Mouse (Mus musculus) forebrain, embryonic 11.5 days (tissue): ENCODE measurements at regions not wholly inside any gene's neighbourhood (a gene's known extent, or its start where the extent isn't known, plus 50 kb on each side); places are given as distances from the start of the nearest gene placed in this dataset.

Experiments
- ATAC-seq: fragments of 200-750 bp; cut with Nextera tagmentation; replicated peaks from 2 replicates; pipeline ENCODE4 v1.8.0; 2017; ENCODE audit warnings: moderate TSS enrichment; ENCODE audit not compliant: low FRiP score
- DNase-seq: peaks from one replicate; pipeline ENCODE4 v3.0.0-alpha.2; 2017; ENCODE audit warnings: low spot score
- H3K27ac ChIP-seq: fragments of 300-500 bp; sonication (generic); 2 replicates; pipeline ENCODE4 v1.5.1; 2014; ENCODE audit warnings: low read depth, low read length
- H3K27me3 ChIP-seq: fragments of 300-500 bp; sonication (generic); 2 replicates; pipeline ENCODE4 v1.6.1; 2014; ENCODE audit warnings: mild to moderate bottlenecking, low read length, mixed read lengths; ENCODE audit not compliant: control insufficient read depth, insufficient read depth
- H3K36me3 ChIP-seq: fragments of 300-500 bp; sonication (generic); 2 replicates; pipeline ENCODE4 v1.6.1; 2014; ENCODE audit warnings: mild to moderate bottlenecking, low read length, moderate library complexity, mixed read lengths; ENCODE audit not compliant: control insufficient read depth, insufficient read depth
- H3K4me1 ChIP-seq: fragments of 300-500 bp; sonication (generic); replicated peaks from 2 replicates; pipeline ENCODE4 v1.6.1; 2014; ENCODE audit warnings: low read length, mixed read lengths; ENCODE audit not compliant: control insufficient read depth, insufficient read depth
- H3K4me2 ChIP-seq: fragments of 300-500 bp; sonication (generic); 2 replicates; pipeline ENCODE4 v1.6.1; 2014; ENCODE audit warnings: low read depth, mild to moderate bottlenecking, low read length, moderate library complexity, mixed read lengths; ENCODE audit not compliant: severe bottlenecking
- H3K4me3 ChIP-seq: fragments of 300-500 bp; sonication (generic); 2 replicates; pipeline ENCODE4 v1.5.1; 2014; ENCODE audit warnings: low read depth, low read length
- H3K9ac ChIP-seq: fragments of 300-500 bp; sonication (generic); 2 replicates; pipeline ENCODE4 v1.6.1; 2014; ENCODE audit warnings: low read length
- H3K9me3 ChIP-seq: fragments of 300-500 bp; sonication (generic); 2 replicates; pipeline ENCODE4 v1.6.1; 2016; ENCODE audit warnings: low read length, mixed read lengths; ENCODE audit not compliant: control insufficient read depth
- WGBS: fragments of 180-500 bp; shearing (Covaris S2); extraction: QIAGEN DNeasy Blood & Tissue Kit; methylation state at CpG from one replicate; pipeline ENCODE4 v1.1.7; 2014; 5-methylcytosine and 5-hydroxymethylcytosine counted together

GRCm38 (mm10) chr4:90964658-90965057 lies 435.9 kb downstream of the Elavl2 start:
- DNase-seq (no peak), ATAC-seq (no peak)
- H3K36me3 ChIP-seq = no peaks in the 10 kb centered on the region
- H3K27me3 ChIP-seq = no peaks in the 10 kb centered on the region
- no peaks in the 10 kb centered on the region for H3K9me3 ChIP-seq
- H3K27ac ChIP-seq = no peak overlapping the region
- no peak overlapping the region for H3K9ac ChIP-seq
- H3K4me2 ChIP-seq = no peak overlapping the region
- H3K4me3 ChIP-seq = no peak overlapping the region
- 78% methylated on average over 6 of the region's 6 CpGs for WGBS
- H3K4me1 ChIP-seq = no peaks in the 10 kb centered on the region

DNA sequence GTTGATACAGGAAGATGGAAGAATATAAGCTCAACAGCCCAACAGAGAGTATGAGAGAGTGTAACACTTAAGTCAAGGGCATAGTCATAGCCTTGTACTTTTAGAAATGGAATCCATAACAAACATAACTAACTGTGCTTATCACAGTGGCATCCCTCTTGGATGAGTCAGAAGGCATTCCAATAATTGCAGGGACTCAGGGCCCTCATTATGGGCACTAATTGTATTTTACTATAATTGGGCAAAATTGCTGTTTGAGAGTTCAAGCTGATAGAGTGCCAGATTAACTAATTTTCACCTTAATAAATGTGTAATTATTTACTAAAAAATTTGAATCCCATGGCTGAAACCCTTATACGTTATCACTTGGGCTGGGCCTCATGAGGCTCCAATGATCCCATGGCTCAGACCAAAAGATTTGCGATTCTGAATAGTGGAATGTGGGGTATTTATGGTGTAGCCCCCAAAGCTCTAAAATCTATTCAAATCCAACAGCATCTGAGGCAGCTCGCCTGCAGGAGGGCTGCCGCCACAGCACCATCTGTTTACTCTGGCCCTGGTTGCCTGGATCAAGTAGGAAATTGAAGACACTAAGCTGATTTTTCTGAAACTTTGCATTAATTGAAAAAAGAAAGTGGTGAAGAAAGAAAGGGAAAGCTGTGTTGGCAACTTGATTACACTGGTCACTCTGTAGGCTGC lies 456.7 kb downstream of the Elavl2 start:
- DNase-seq (no peak), ATAC-seq (peak; percentile 36; the same call in 1 of the 2 replicates)
- no peaks in the 10 kb centered on the region for H3K4me1 ChIP-seq
- H3K9ac ChIP-seq = no peak overlapping the region
- no peak overlapping the region for H3K4me2 ChIP-seq
- no peak overlapping the region for H3K4me3 ChIP-seq
- no peaks in the 10 kb centered on the region for H3K36me3 ChIP-seq
- H3K9me3 ChIP-seq = no peaks in the 10 kb centered on the region
- 51% methylated on average over 4 of the region's 4 CpGs for WGBS
- H3K27me3 ChIP-seq = no peaks in the 10 kb centered on the region
- H3K27ac ChIP-seq = no peak overlapping the region

- H3K9ac ChIP-seq = no peak overlapping the region
- H3K4me2 ChIP-seq = no peak overlapping the region
- H3K4me1 ChIP-seq = no peaks in the 10 kb centered on the region
- no peaks in the 10 kb centered on the region for H3K9me3 ChIP-seq
- no peak overlapping the region for H3K27ac ChIP-seq
- H3K36me3 ChIP-seq = no peaks in the 10 kb centered on the region
- H3K4me3 ChIP-seq = no peak overlapping the region
- ATAC-seq = no peak
- no peak for DNase-seq
- 92% methylated on average over 6 of the region's 6 CpGs for WGBS
- H3K27me3 ChIP-seq = no peaks in the 10 kb centered on the region
These were observed 483.1 kb downstream of the Elavl2 start for GRCm38 (mm10) chr4:90917312-90918107.

- Histone ChIP-seq H3K4me1 (no peaks in the 10 kb centered on the region), H3K27ac (no peak overlapping the region), H3K9me3 (no peaks in the 10 kb centered on the region), H3K4me3 (no peak overlapping the region), H3K9ac (no peak overlapping the region), H3K36me3 (no peaks in the 10 kb centered on the region), H3K4me2 (no peak overlapping the region), H3K27me3 (no peaks in the 10 kb centered on the region)
- ATAC-seq (no peak), DNase-seq (no peak)
- WGBS = 92% methylated on average over 1 of the region's 1 CpGs
These were observed 494.3 kb downstream of the Elavl2 start for GRCm38 (mm10) chr4:90906311-90906710.

- Histone ChIP-seq H3K4me3 (no peak overlapping the region), H3K36me3 (no peaks in the 10 kb centered on the region), H3K9me3 (no peaks in the 10 kb centered on the region), H3K27ac (no peak overlapping the region), H3K9ac (no peak overlapping the region), H3K27me3 (no peaks in the 10 kb centered on the region), H3K4me2 (no peak overlapping the region), H3K4me1 (no peaks in the 10 kb centered on the region)
- WGBS = 52% methylated on average over 7 of the region's 7 CpGs
- ATAC-seq (no peak), DNase-seq (no peak)
These were observed 532.4 kb downstream of the Elavl2 start for GRCm38 (mm10) chr4:90868209-90868608.

GRCm38 (mm10) chr4:90860854-90861253 lies 539.7 kb downstream of the Elavl2 start:
- ATAC-seq (peak; percentile 72), DNase-seq (peak; percentile 65)
- Histone ChIP-seq H3K27me3 (no peaks in the 10 kb centered on the region), H3K9ac (no peak overlapping the region), H3K4me3 (no peak overlapping the region), H3K36me3 (no peaks in the 10 kb centered on the region), H3K27ac (no peak overlapping the region), H3K9me3 (no peaks in the 10 kb centered on the region), H3K4me1 (no peaks in the 10 kb centered on the region), H3K4me2 (no peak overlapping the region)
- 49% methylated on average over 2 of the region's 2 CpGs for WGBS

DNA sequence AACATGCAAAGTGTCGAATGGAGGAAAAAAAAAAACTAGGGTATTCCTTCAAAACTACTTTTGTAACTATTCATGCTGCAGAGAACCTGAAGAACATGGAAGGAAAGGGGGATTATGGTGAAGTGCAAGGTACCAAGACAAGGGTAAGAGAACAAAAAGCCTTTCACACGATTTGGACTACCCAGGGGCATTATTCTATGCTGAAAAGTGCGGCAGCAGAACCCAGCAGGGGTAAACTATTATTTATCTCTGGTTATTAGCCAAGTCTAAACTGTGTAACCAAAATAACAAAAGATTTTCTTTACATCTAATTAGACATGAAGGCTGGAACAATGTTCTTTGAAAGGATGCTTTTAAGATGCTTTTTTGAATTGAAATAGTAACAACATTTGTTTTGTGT lies 560.8 kb downstream of the Elavl2 start:
- no peaks in the 10 kb centered on the region for H3K4me1 ChIP-seq
- 23% methylated on average over 3 of the region's 3 CpGs for WGBS
- H3K4me2 ChIP-seq = no peak overlapping the region
- no peak overlapping the region for H3K9ac ChIP-seq
- no peaks in the 10 kb centered on the region for H3K27me3 ChIP-seq
- H3K36me3 ChIP-seq = no peaks in the 10 kb centered on the region
- no peak for ATAC-seq
- H3K4me3 ChIP-seq = no peak overlapping the region
- no peaks in the 10 kb centered on the region for H3K9me3 ChIP-seq
- DNase-seq = no peak
- no peak overlapping the region for H3K27ac ChIP-seq

- Histone ChIP-seq H3K36me3 (no peaks in the 10 kb centered on the region), H3K9ac (no peak overlapping the region), H3K4me2 (no peak overlapping the region), H3K4me1 (no peaks in the 10 kb centered on the region), H3K4me3 (no peak overlapping the region), H3K27me3 (no peaks in the 10 kb centered on the region), H3K9me3 (no peaks in the 10 kb centered on the region), H3K27ac (no peak overlapping the region)
- DNase-seq = no peak
- 87% methylated on average over 1 of the region's 1 CpGs for WGBS
- ATAC-seq = no peak
These were observed 580.5 kb downstream of the Zfp352 start for GRCm38 (mm10) chr4:90799078-90799477.

GRCm38 (mm10) chr4:90798637-90799036 lies 580.0 kb downstream of the Zfp352 start:
- no peak overlapping the region for H3K27ac ChIP-seq
- ATAC-seq (no peak), DNase-seq (no peak)
- no peaks in the 10 kb centered on the region for H3K4me1 ChIP-seq
- 89% methylated on average over 3 of the region's 3 CpGs for WGBS
- no peak overlapping the region for H3K4me3 ChIP-seq
- no peaks in the 10 kb centered on the region for H3K27me3 ChIP-seq
- H3K9ac ChIP-seq = no peak overlapping the region
- no peaks in the 10 kb centered on the region for H3K9me3 ChIP-seq
- no peak overlapping the region for H3K4me2 ChIP-seq
- no peaks in the 10 kb centered on the region for H3K36me3 ChIP-seq
